ENCODE assay signal across 22 mouse cellular contexts in the genomic region with DNA sequence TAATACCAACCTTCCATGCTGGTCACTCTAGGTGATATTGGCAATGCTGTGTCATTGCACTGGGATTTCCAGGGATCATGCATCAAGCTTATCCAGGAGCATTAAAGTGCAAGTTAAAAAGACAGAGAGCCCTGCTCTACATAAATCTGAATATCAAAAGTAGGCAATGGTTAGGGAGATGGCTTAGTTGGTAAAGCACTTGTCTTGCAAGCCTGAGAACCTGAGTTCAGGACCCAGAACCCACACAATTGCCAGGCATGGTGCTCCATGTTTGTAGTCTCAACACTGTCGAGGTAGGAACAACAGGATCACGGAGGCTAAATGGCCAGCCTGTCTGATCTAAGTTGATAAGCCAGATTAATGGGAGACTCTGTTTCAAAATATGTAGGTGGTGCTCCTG. TPM values are rescaled to one million over a fixed set of nuclear protein-coding genes. Genes with fewer than 3 reads are reported as not detected.
"Had no signal": no experiment of that assay in that cellular context is flagged by ENCODE, and none has a peak within 500 bp of the region (broad histone marks: within the 10 kb centered on the region; RNA-seq: fewer than 3 reads in every experiment).

No protein-coding gene starts in this region.

- H3K27ac ChIP-seq: lung, embryonic 15.5 days; macrophage; midbrain, embryonic 13.5 days; midbrain, embryonic 15.5 days; neural tube, embryonic 12.5 days; stomach, embryonic 15.5 days; stomach, postnatal 0 days had no signal

- ATAC-seq: lung, postnatal 0 days had no signal

- H3K27me3 ChIP-seq: lung, embryonic 15.5 days; megakaryocyte, embryonic 14.5 days; midbrain, embryonic 13.5 days; midbrain, embryonic 15.5 days; neural tube, embryonic 12.5 days; stomach, embryonic 15.5 days had no signal

- H3K4me3 ChIP-seq: lung, embryonic 15.5 days; megakaryocyte, embryonic 14.5 days; midbrain, embryonic 13.5 days; midbrain, embryonic 15.5 days; neural tube, embryonic 12.5 days; stomach, embryonic 15.5 days had no signal

- H3K4me1 ChIP-seq: lung, embryonic 15.5 days; megakaryocyte, embryonic 14.5 days; midbrain, embryonic 13.5 days; midbrain, embryonic 15.5 days; neural tube, embryonic 12.5 days; stomach, embryonic 15.5 days had no signal

- H3K36me3 ChIP-seq: lung, embryonic 15.5 days; midbrain, embryonic 13.5 days; midbrain, embryonic 15.5 days; neural tube, embryonic 12.5 days; stomach, embryonic 15.5 days had no signal

- DNase-seq: lung, adult 2 months; lung, postnatal 14 days; lung, postnatal 36 days; right cerebral cortex, postnatal 14 days; thymus, adult 2 months; thymus, postnatal 25 days; thymus, postnatal 4 days had no signal

- H3K9me3 ChIP-seq: lung, embryonic 15.5 days; megakaryocyte, embryonic 14.5 days; midbrain, embryonic 15.5 days; neural tube, embryonic 12.5 days; stomach, embryonic 15.5 days had no signal

- H3K9ac ChIP-seq: lung, embryonic 15.5 days; midbrain, embryonic 13.5 days; midbrain, embryonic 15.5 days; neural tube, embryonic 12.5 days; stomach, embryonic 15.5 days had no signal

- H3K4me2 ChIP-seq: lung, embryonic 15.5 days; midbrain, embryonic 11.5 days; midbrain, embryonic 13.5 days; midbrain, embryonic 15.5 days; neural tube, embryonic 12.5 days; stomach, embryonic 15.5 days had no signal

RNA-seq across cellular contexts. Expression of gene Crp, which starts 3.5 kb away (rescaled TPM):
- total RNA-seq: megakaryocyte progenitor cell, adult 5-6 weeks; midbrain, postnatal 0 days; monocyte, adult 5-6 weeks; neutrophil, adult 5-6 weeks had no signal
- polyA plus RNA-seq: lung, adult 2 months; macrophage; midbrain, embryonic 11.5 days; midbrain, embryonic 13.5 days; midbrain, embryonic 15.5 days; midbrain, postnatal 0 days; urinary bladder, adult 2 months had no signal
